Mouse (Mus musculus) left cerebral cortex, postnatal 10 days (tissue): Measurements from ENCODE around the gene Slc35b3. TPM values are rescaled to one million over a fixed set of nuclear protein-coding genes. Genes with fewer than 3 reads are reported as not detected.

ENCODE experiments used
- DNase-seq, 2 experiments: peaks; one replicate each; pipeline ENCODE4 v3.0.0; 2021 to 2022; ENCODE audit warnings: low spot score in 2 of 2, mixed read lengths in 1 of 2; ENCODE audit errors: extremely low spot score in 1 of 2
- intact Hi-C: fragments of 180-260 bp; cut with DNase I; formaldehyde crosslinking; loops from one replicate; pipeline ENCODE4 v1.15.1; 2025
- total RNA-seq, 2 experiments: library from RNA; stranded (reverse); gene quantifications; 2 replicates each; pipeline ENCODE4 v1.2.3; 2021

The Slc35b3 gene
- 10 to 100 TPM; 18.7 TPM for total RNA-seq

DNA sequence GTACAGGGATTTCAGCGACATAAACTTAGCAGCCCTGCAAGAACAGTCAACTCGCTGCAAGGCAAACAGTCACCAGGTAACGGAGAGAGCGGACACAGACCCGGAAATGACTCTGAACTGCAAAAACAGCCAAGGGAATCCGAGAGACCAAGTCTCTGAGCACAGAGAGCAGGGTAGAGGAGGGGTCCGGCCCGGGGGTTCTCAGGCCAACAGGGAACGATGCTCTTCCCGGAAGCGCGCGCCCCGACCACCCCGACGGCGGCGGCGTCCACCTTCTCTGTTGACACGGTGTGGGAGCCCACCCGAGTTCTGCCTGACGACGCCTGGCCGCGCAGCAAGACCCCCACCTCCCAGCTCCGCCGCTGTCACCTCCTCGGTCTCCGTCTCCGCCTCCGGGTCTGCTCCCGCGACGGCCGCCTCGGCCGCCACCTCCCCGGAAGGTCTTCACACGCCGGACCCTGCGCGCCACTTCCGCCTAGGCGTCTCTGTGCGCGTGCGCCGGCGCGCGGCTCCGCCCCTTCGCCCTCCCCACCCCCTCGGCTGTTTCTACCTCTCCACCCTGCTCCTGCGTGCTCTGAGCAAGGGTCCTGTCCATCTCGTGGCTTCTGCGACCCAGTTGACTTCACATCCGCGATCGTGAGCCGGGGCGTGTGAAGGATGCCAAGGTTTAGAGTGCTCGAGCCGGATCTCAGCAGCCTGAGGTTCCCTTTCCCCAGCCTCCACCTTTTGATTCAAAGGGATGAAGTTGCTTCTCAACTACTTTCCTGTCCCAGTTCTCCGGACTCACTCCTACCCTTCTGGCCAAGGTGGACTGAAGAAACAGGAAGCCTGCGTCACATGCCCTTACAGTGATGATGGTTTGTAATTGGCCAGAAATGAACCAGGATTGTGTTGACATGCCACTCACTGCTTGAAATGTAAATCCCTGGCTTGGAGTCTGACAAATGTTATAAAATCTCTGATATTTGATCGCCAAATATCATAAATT lies at the start of gene Slc35b3:
Slc35b3 (minus strand) TSS at position 813 of the 988 bp plus-strand sequence.
- DNase-seq, result peak; percentile 58 to 90
- intact Hi-C loops, result no loop called here

DNA sequence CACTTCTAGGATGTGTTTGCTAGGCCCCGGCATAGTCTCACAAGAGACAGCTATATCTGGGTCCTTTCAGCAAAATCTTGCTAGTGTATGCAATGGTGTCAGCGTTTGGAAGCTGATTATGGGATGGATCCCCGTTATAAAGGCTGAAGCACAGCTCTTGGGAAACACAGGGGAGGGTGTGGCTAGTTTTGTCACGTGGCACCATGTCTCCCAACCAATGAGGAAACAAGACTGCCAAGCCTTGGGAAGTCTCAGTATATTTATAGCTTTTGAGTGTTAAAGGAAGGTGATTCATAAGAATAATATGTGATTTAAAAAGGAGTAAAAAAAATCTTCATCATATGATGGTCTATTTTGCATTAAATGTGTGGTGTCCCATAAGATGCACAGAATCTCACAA lies 49.6 kb upstream of the Slc35b3 start:
- intact Hi-C loops, result no loop called here
- DNase-seq, result no peak

DNA sequence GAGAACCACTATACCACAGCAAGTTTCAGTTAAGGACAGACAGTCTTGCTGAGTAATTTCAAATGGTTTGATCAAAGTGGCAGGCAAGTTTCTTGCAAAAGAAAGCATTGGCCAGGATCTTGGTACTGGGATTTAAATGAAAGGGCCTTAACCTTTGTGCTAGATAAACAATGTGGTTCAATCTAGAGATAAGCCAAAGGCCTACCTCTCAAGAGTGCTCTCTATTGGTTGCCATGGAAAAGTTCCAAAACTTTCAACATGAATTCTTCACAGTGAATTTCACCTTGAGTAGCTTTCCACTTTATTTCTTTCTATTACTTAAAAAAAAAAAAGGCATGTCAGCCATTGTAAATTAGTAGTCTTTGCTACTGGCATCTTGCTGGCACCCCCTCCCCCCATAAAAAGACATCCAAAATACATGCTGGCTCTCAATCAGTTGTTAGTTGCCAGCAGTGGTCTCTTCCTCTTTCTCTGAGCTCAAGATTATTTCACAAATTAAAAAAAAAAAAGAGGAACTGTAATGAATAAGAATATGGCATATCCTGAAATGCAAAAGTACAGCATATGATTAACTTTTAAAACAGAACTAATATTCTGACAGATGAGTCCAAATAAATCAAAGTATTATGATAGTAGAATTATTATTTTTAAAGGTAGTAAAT lies 42.6 kb upstream of the Slc35b3 start:
- DNase-seq, result no peak
- intact Hi-C loops, result no loop called here

DNA sequence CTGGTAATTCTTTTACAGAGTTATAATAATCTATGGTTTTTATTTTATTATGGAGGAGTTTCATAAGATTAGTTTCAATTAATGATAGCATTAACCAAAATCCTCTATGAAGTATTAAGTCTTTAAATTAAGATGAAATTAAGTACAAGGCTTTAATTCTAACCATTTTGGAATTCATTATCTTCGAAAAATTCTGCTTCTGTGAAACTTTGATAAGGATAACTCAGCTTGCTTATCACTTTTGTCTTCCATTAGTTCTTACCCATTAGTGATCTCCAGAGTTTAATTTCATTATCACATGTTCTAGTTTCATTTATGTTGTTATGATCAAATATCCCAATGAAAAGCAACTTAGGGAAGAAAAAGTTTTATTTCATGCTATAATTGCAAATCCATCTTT lies 41.7 kb upstream of the Slc35b3 start:
- DNase-seq, result no peak
- intact Hi-C loops, result no loop called here

DNA sequence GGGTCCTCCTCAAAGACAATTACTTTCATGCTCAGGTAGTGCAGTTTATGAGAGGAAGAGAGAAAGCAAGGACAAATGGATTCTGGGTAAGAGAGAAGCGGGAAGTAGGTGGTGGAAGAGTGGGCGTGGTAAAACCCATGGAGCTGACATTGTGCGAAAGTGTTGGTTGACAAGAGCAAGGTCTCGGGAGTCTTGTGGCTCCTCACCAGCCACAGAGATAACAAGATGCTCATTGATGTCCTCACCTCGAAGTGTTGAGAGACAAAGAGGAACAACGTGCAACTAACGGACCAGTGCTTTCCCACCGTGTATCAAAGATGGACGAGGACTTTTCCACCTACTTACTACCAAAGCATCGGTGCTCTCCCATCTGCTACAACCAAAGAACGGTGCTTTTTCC lies 40.8 kb upstream of the Slc35b3 start:
- intact Hi-C loops, result no loop called here
- DNase-seq, result no peak

DNA sequence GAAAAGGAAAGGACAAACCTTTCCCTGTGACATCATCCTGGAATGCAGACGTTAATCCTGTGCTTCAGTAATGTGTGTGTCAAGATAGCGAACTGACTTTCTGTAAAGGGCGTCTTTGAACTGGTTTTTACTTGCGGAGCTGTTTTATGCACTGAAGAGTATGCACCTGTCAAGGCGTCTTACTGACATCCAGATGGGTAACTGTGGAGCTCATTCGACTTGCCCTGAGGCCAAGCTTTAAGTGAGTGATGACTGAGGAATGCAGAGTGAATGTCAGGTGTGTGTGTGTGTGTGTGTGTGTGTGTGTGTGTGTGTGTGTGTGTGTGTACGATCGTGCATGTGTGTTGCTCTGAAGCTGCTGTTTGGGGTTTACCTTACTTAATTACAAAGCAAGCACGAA lies 38.3 kb upstream of the Slc35b3 start:
- intact Hi-C loops, result loop anchor here (10.0 kb wide), 1 partner anchor 176 kb away; no protein-coding TSS in a partner anchor
- no peak for DNase-seq

DNA sequence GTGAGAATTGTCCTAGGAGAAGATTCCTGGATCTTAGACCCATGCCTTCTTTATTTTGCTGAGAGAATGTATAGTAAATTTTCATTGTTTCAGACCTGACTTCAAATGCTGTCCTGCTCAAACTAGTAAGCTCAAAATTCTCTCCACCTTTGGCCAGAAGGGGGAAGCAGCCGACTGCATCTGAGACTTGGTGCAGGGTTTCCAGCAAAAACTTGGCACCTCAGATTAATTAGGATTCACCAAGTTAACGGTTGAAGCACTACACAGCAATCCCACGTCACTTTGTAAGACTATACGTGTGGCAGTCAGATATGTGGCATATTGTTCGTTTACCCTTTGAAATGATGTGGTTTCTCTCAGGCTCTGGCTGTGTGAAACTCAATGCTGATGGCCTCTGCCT lies 31.9 kb upstream of the Slc35b3 start:
- peak; percentile 51 to 56 for DNase-seq
- intact Hi-C loops, result loop anchor here (5.0 to 10.0 kb wide), 2 partner anchors 182 to 1755 kb away; no protein-coding TSS in a partner anchor

DNA sequence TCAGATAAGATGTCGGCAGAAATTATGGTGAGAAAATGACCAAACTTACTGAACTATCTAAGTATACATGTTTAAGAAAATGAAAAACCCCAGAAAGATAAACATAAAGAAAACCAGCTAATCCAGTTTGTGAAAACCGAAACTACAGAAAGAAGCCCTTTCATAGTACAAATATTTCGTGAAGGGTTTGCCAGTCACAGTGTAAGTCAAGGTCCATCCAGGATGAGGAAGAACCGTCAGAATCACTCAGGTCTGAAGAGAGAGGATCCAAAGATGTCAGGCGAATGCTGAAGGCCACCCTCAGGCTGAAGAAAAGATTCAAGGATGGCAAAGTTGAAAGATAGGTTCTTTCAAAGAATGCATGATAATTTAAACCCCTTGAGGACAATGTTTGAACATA lies 23.1 kb upstream of the Slc35b3 start:
- no peak for DNase-seq
- intact Hi-C loops, result no loop called here

DNA sequence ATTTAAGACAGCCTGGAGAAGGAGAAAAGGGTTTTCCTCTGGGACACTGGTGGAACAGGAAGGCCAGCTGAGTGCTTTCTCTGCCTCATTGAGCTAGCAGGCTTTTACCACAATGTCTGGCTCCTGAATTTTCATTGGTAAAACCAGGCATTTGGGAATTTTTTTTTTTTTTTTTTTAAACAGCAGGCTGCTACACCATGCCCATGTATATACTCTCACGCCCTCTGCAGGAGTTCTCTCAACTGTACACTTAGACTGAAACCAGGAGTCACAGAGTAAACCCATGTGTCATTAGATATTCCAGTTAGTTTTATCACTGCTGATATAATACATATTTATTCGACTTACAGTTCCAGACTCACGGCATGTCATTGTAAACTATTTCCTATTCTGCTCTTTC lies 20.2 kb upstream of the Slc35b3 start:
- no peak for DNase-seq
- intact Hi-C loops, result no loop called here

DNA sequence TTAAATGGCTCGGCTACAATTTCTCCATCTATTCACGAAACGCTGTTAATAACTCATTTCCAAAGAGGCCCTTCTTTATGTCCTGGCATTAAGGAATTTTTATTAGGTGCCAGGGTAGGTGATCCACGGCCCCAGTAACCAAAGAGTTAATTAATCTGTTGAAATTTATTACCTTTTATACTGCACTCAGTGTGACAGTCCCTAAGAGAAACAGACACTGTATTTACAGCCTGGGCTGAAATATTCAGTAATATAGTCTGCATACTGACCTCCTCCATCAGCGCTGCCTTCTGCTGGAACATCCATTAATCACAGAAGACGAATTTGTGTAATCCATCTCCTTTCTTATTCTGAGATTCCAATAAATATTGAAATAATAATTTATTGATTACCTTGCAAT lies 16.3 kb upstream of the Slc35b3 start:
- intact Hi-C loops, result no loop called here
- DNase-seq, result no peak

DNA sequence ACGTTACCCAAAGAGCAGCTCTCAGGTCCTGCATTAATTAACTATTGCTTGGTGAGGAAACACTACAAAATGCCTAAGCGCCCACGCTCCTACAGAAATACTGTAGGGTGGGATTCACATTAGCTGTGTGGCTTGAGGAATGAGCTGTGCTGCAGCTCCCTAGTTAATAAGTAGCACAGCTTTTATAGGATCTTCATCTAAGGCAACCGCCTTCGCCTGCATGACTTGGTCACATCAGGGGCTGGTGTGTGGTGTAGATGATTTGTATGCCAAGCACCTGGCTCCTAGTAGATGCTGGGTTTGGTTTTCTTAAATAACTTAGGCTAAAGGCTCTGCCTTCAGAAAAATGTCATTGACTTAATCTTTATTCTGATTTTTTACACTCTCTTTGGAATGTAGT lies 15.2 kb upstream of the Slc35b3 start:
- DNase-seq, result no peak
- intact Hi-C loops, result no loop called here

DNA sequence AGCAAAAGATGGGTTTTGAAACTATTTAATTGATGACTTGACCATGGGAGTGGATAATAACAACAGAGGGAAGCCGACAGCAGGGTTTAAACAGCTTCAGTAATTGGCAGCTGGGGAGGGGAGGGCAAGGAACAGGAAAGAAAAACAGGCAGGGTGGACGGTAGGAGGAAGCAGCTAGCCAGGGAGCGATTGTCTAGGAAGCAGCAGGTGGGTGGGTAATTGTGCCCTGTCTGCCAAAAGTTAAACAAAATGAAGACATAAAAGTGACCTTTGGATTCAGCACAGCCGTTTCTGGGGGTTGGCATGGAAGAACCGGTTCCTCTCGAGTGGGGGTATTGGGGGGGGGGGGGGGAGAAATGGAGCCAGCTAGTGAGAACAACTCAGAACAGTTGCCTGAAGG lies 11.9 kb upstream of the Slc35b3 start:
- DNase-seq, result no peak
- intact Hi-C loops, result no loop called here

DNA sequence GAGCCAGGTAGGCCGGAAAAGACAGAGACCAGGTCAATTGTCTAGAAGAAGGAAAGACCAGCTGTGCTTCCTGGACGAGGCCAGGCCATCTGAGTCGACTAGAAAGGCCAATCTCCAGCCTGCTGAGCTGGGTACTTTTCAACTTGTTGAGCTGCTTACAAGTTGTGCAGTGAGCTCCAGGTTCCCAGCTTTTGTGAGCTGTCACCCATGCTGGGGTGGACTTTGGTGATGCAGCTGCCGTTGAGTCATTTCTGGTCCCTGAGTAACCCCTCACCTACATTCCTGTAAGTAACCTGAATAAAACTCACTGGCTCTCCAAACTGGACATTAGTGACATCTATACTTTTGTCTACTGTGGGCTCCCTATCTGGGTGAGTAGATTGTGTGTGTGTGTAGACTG lies 10.4 kb upstream of the Slc35b3 start:
- no peak for DNase-seq
- intact Hi-C loops, result no loop called here

DNA sequence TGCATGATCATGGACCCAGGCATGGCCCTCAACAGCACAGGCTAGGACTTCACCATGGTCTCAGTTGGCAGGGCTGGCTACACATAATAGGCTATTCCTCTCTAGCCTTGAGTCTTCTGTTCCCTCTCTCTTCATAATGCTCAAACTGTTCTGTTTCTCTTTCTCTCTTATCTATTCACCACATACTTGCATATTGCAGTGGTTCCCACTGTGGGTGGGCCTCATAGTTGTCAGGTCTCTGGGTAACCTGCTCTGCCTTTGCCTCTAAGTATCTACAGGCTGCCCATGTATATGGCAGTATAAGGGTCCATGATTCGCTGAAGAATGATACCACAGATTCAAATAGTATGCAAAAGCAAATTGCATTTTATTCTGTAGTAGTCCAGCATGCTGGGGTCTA lies 6.8 kb upstream of the Slc35b3 start:
- intact Hi-C loops, result no loop called here
- no peak for DNase-seq

DNA sequence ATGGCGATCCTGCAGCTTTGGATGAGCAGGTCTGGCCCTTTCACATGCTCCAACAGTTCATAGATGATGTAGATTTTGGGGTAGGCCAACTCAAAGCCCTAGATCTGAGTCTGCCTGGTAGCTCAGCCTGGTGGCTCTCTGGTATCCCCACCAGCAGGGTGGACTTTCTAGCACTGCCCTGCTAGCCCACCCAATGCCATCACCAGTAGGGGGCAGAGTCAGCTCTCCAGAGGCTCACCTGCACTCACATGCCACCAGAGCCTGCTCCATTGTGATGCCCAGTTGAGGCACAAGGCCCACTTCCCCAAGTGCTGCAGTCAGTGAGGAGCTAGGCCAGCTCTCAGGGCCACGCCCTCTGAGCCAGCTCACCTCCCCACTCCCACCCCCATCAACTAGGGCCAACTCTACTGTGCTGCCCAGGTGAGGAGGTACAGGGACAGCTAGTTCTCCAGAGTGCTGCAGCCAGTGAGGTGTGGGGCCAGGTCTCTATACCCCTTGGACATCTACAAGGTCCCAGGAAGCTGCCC lies 6.3 kb upstream of the Slc35b3 start:
- intact Hi-C loops, result no loop called here
- no peak for DNase-seq

DNA sequence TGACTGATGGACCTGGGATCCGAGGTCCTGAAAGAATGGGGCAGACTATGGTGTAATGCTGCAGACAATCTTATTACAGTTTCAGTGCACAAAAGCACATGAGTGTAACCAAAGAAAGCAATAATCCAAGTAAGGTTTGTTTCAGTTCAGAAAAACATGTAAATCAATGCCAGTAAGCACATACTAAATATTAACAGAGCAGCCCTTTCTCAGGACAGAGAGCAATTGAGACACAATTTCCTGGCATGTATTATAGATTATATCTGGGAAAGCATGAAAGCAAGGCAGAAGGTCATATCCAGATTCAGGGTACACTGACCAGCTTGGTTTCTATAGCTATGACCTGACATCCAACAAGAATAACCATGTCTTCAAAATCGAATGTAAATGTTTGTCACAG lies 2.1 kb upstream of the Slc35b3 start:
- intact Hi-C loops, result no loop called here

DNA sequence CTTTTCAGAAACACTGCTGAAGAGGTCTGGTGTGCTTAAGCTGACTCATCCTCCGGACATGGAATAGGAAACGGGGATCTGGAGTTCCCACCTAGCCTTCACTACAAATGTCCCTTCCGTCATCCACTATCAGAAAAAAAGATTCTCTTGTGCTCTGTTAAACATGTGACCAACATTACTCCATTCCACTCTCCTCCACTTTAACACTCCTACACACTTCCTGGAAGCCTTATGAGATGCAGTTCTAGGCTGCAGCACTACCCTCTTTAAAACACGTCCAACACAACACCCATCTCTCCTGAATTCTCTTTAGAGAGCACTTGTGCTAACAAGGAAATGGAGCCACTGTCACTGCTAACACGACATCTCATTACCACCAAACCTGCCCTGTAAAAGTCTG lies 2.6 kb downstream of the Slc35b3 start:
- intact Hi-C loops, result no loop called here
- DNase-seq, result no peak

More for the DNA sequence above, 2.1 kb upstream of the Slc35b3 start:
- DNase-seq, result no peak

DNA sequence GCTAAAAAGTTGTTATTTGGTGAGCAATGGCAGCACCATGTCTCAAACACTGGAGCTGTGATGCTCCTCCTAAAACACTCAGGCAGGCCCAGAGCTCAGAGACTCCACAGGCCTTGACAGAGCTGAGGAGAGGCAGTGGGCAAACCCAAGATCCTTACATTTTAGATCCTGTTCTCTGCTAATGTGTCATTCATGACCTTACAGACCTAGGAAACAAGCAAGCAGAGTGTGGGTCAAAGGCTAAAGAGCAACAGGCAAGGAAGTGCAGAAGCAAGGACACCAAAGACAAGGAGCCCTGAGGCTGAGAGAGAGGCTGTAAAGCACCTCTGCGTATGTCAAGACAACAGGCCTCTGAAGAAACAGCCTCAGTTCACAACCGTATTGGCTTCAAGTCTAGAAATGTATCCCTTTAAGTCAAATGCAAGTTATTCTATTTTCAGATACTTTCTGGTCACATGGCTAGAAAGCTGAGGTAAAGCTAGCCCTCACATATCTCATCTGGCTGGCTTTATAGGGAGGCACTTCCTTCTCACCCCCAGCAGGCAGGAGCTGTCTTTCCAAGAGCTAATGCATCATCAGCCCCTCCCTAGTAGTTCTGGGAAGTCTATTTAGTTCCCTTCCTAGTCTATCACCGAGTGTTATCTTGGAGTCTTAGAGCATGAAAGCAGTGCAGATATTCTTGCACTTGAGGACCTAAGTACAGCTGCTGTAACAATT lies 14.2 kb downstream of the Slc35b3 start:
- intact Hi-C loops, result no loop called here
- no peak for DNase-seq

DNA sequence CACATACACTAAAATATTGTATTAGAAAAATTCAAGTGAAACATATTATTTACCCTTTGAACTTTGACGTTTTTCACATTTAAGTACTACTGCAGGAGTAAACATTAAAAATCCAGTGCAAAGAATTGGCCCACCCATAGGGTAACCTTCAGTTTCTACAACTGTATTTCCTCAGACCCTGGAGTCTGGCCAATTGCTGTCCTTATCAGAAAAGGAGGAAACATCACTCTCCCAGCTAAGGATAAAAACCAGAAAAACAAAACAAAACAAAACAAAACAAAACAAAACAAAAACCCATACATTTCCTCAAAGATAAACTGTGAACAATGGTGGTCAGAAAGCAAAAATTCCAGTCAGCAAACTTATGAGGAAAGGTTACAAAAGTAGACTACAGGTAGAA lies 14.9 kb downstream of the Slc35b3 start:
- no peak for DNase-seq
- intact Hi-C loops, result no loop called here
